Mouse (Mus musculus) hindbrain, embryonic 13.5 days (tissue): ENCODE results near the gene Eya4. TPM values are rescaled to one million over a fixed set of nuclear protein-coding genes. Genes with fewer than 3 reads are reported as not detected.
A peak's percentile ranks its signal among the peaks of the same experiment; 100 is the strongest.

Source experiments
- ATAC-seq: fragments of 200-750 bp; cut with Nextera tagmentation; 2 replicates; pipeline ENCODE4 v1.8.0; 2017; ENCODE audit warnings: moderate TSS enrichment; ENCODE audit not compliant: low FRiP score
- H3K27ac ChIP-seq: fragments of 300-500 bp; sonication (generic); 2 replicates; pipeline ENCODE4 v1.5.1; 2015; ENCODE audit warnings: inconsistent platforms, mild to moderate bottlenecking, moderate library complexity
- H3K27me3 ChIP-seq: fragments of 300-500 bp; sonication (generic); 2 replicates; pipeline ENCODE4 v1.6.1; 2015; ENCODE audit warnings: mild to moderate bottlenecking, inconsistent platforms
- H3K36me3 ChIP-seq: fragments of 300-500 bp; sonication (generic); 2 replicates; pipeline ENCODE4 v1.6.1; 2015; ENCODE audit warnings: mild to moderate bottlenecking, inconsistent platforms
- H3K4me1 ChIP-seq: fragments of 300-500 bp; sonication (generic); replicated peaks from 2 replicates; pipeline ENCODE4 v1.6.1; 2015; ENCODE audit warnings: inconsistent platforms
- H3K4me2 ChIP-seq: fragments of 300-500 bp; sonication (generic); 2 replicates; pipeline ENCODE4 v1.6.1; 2015; ENCODE audit warnings: inconsistent platforms, mild to moderate bottlenecking, moderate library complexity
- H3K4me3 ChIP-seq: fragments of 300-500 bp; sonication (generic); 2 replicates; pipeline ENCODE4 v1.5.1; 2015; ENCODE audit warnings: mild to moderate bottlenecking, inconsistent platforms
- H3K9ac ChIP-seq: fragments of 300-500 bp; sonication (generic); 2 replicates; pipeline ENCODE4 v1.6.1; 2015; ENCODE audit warnings: mild to moderate bottlenecking, inconsistent platforms
- H3K9me3 ChIP-seq: fragments of 300-500 bp; sonication (generic); 2 replicates; pipeline ENCODE4 v1.6.1; 2016; ENCODE audit warnings: inconsistent platforms
- WGBS: fragments of 180-500 bp; shearing (Covaris S2); methylation state at CpG from one replicate; pipeline ENCODE4 v1.1.7; 2015; 5-methylcytosine and 5-hydroxymethylcytosine counted together
- polyA plus RNA-seq: library from polyadenylated mRNA; unstranded; fragments of >200 nt; fragmentation: Nextera tagmentation; extraction: Ambion mirVana; gene quantifications from 2 replicates; pipeline ENCODE4 v1.2.1, GENCODE M21; 2015

The Eya4 gene
- polyA plus RNA-seq: 1.2 TPM in 2 replicates

DNA sequence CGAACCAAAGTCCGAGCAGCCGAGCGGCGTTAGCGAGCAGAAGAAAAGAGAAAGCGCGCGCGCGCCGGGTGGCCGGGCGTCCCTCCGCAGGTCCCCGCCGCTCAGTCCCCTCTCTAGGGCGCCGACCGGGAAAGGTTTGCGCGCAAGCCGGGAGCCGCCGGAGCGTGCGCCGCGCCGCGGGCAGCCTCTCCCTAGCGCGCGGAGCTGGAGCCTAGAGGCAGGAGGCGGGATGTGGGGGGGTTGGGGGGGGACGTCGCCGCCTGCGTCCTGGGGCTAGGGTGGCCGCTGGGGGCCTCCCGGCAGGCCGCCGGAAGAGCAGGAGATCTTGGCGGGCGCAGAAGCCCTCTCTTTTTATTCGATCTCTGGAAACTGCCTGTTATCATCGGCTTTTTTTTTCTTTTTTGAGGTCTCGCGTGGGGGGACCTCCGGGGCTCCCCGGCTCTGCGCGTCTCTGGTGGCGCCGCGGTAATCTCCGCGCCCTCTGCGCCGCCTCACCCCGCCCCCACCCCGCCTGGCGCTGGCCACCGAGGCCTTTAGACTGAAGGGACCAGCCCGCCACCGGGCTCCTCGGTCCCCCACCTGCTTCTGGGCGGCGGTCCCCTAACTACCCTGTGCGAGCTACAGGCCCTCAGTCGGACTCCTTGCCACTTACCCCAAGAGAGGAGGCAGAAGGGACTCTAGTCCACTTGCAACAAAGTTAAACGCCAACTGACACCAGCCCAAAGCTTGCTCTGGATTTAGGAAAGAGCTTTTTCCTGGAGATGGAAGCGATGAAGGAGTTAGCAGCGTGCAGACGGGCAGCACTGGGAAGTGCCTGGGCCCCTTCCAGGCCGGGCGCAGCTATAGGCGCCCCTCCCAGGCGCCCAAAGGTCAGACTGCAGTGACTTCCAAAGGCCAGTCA, at the start of gene Eya4:
Gene Eya4 (minus strand): TSS at position 776 of the 901 bp plus-strand sequence.
- peak; percentile 89 for ATAC-seq
- under 1% methylated on average over 56 of the region's 79 CpGs for WGBS

DNA sequence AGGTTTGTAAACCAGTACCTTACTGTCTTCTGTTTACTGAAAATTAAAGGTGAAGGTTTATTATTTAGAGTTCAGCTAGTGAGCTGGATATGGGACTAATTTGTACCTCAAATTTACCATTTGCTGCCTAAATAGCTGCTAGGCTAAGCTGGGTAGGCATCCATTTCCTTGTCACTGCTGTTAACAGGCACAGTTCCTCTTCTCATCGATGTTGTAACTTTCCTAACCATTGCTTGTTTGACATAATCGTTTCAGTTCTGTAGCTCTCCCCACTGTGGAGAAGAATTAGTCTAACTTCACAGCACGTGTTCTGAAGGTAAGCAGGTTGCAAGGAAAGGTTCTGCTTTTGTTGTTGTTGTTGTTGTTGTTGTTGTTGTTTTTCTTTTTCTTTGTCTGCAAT, 44.8 kb upstream of the Eya4 start:
- no peaks in the 10 kb centered on the region for H3K36me3 ChIP-seq
- H3K9me3 ChIP-seq: no peaks in the 10 kb centered on the region
- no peak overlapping the region for H3K4me2 ChIP-seq
- H3K4me3 ChIP-seq: no peak overlapping the region
- no peak overlapping the region for H3K9ac ChIP-seq
- ATAC-seq: no peak
- H3K4me1 ChIP-seq: no peaks in the 10 kb centered on the region
- 87% methylated on average over 3 of the region's 3 CpGs for WGBS
- no peaks in the 10 kb centered on the region for H3K27me3 ChIP-seq
- no peak overlapping the region for H3K27ac ChIP-seq

More for the DNA sequence above, at the start of gene Eya4:
- H3K27me3 ChIP-seq: peaks cover 34% of the 10 kb centered on the region
- peaks cover 24% of the 10 kb centered on the region for H3K4me1 ChIP-seq
- H3K36me3 ChIP-seq: no peaks in the 10 kb centered on the region
- H3K4me3 ChIP-seq: peak within 1 kb of the TSS; percentile 58
- peak within 1 kb of the TSS; percentile 91 for H3K4me2 ChIP-seq
- peak within 1 kb of the TSS; percentile 72 for H3K9ac ChIP-seq
- H3K9me3 ChIP-seq: no peaks in the 10 kb centered on the region
- H3K27ac ChIP-seq: 0 out of 2 replicates have a peak within 1 kb of the TSS, but pooled peaks have one; percentile 8

DNA sequence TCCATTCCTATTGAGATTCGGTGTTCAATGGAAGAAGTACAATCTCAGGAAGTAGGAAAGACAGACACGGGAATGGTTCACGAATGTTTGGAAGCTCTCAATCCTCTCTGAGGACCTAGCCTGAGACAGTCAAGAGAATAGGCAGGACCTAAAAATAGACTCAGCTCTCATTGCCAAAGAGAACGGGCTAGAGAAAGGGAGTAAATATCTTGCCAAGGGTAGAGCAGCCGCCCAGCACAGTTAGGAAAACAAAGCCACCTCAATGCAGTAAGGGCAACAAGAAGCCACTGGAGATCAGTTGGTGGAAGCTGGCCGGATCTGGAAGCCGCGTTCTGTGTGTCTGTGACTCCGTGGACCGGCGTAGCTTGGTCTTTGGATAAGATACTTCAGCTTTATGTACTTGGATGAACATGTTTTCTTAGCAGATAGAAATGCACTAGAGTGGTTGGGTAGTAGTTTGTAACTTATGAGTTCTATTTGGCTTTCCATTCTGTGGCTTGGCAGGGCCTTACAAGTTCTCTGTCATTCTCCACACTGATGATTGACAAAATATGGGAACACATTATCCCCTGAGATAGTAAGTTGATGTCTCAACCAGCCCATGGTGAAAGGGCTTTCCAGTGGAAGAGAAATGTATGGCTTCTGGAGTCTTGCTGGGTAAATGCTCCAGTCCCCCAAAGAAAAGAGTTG, 44.1 kb upstream of the Eya4 start:
- 91% methylated on average over 11 of the region's 11 CpGs for WGBS
- no peaks in the 10 kb centered on the region for H3K9me3 ChIP-seq
- no peak overlapping the region for H3K4me2 ChIP-seq
- no peak overlapping the region for H3K4me3 ChIP-seq
- ATAC-seq: no peak
- H3K36me3 ChIP-seq: no peaks in the 10 kb centered on the region
- H3K27ac ChIP-seq: no peak overlapping the region
- no peaks in the 10 kb centered on the region for H3K4me1 ChIP-seq
- H3K27me3 ChIP-seq: no peaks in the 10 kb centered on the region
- no peak overlapping the region for H3K9ac ChIP-seq

DNA sequence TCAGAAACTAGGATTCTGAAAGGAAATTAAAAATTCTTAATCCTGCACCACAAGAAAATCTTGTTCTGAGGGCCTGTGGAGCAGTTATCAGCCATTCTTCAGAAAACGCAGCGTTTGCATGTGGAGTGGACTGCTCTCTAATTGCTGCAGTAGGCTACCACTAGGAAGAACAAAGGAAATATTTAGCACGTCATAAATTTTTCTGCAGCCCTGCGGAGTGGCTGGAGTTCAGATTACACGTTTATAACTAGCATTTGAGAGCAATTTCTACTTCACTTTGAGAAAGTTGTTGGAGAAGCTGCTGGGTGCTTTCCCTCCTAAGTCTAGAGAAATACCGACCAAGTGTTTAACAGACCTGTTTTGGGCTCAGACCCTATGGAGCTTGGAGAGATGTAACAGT, 43.6 kb upstream of the Eya4 start:
- WGBS: 77% methylated on average over 6 of the region's 6 CpGs
- Histone ChIP-seq H3K9me3 (no peaks in the 10 kb centered on the region), H3K4me1 (no peaks in the 10 kb centered on the region), H3K36me3 (no peaks in the 10 kb centered on the region), H3K9ac (no peak overlapping the region), H3K27ac (no peak overlapping the region), H3K27me3 (no peaks in the 10 kb centered on the region), H3K4me2 (no peak overlapping the region), H3K4me3 (no peak overlapping the region)
- no peak for ATAC-seq

DNA sequence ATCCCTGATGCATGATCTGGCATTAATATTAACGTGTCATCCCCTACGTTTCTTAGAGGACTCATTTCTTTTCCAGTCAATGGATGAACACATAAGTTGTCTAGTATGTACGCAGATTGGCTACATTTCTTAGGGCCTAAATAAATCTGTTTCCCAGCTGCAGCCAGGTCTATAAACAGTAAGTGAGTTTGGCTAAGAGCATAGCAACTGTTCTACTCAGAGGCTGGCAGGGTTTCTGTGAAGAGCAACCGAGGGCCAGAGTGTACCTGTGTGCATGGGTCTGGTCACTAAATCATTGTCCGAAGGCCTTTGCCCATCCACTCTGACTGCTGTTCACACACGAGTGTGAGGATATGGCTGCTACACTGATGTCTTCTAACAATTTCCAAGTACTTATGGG, 13.3 kb upstream of the Eya4 start:
- no peak overlapping the region for H3K4me3 ChIP-seq
- no peaks in the 10 kb centered on the region for H3K36me3 ChIP-seq
- no peak overlapping the region for H3K9ac ChIP-seq
- no peaks in the 10 kb centered on the region for H3K27me3 ChIP-seq
- no peaks in the 10 kb centered on the region for H3K9me3 ChIP-seq
- H3K4me1 ChIP-seq: no peaks in the 10 kb centered on the region
- no peak overlapping the region for H3K27ac ChIP-seq
- WGBS: 89% methylated on average over 6 of the region's 6 CpGs
- no peak for ATAC-seq
- no peak overlapping the region for H3K4me2 ChIP-seq

DNA sequence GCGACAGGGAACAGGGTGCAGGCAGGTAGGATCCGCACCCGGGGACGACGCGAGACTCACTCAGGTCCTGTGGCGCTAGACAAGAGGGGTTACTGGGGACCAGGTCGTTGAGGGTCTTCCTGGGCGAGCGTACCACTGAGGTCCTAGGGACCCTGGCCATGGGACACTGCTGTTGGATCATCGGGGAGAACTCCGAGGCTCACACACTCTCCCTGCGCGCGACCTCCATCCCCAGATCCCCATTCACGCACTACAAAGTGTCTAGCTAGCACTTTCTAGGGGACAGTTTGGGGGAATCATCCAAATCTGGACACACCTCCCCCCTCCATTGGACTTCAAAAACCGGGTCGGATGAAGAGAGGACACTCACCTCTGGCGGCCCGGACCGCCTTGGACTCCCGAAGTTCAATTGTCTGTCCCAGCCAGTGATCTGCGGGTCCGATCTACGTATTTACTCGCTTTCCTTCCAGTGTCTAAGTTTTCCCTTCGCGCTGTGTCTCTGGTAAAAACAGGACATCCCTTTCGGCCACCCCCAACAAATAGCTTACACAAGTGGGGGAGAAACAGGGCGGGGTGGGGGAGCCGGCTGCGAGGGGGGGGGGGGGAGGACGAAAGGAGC, 1.1 kb downstream of the Eya4 start:
- ATAC-seq: peak; percentile 40
- WGBS: under 1% methylated on average over 29 of the region's 33 CpGs
- H3K9ac ChIP-seq: peak overlapping the region; percentile 72
- peak overlapping the region; percentile 91 for H3K4me2 ChIP-seq
- no peaks in the 10 kb centered on the region for H3K36me3 ChIP-seq
- peaks cover 24% of the 10 kb centered on the region for H3K4me1 ChIP-seq
- peak overlapping the region; percentile 58 for H3K4me3 ChIP-seq
- H3K9me3 ChIP-seq: no peaks in the 10 kb centered on the region
- peaks cover 34% of the 10 kb centered on the region for H3K27me3 ChIP-seq
- H3K27ac ChIP-seq: no peak overlapping the region

DNA sequence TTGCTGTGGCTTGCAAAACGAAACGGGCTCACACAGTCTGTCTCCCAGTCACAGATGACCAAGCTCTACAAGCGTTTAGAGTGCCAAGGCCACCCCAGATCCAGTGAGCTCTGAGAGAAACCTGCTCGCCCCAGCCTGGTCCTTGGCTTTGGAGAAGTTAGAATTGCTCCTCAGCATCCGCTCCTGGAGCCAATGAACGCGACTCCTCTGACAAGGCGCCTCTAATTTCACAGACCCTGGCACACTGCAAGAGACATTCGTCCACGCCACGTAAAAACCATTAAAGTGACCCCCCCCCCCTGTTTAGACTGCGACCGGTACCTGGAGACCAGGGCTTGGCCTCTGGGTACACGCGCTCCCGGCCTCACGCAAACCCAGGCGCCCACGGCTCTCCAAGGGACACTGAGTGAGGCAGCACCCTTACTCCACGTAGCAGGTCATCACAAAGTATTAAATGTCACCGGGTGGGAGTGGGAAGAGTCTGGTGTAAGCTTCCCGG, 1.6 kb downstream of the Eya4 start:
- Histone ChIP-seq H3K4me2 (peak overlapping the region; percentile 91), H3K4me1 (peaks cover 24% of the 10 kb centered on the region), H3K9me3 (no peaks in the 10 kb centered on the region), H3K4me3 (peak overlapping the region; percentile 58), H3K9ac (peak overlapping the region; percentile 72), H3K27me3 (peaks cover 34% of the 10 kb centered on the region), H3K27ac (no peak overlapping the region), H3K36me3 (no peaks in the 10 kb centered on the region)
- peak; percentile 16; the same call in 1 of the 2 replicates for ATAC-seq
- under 1% methylated on average over 22 of the region's 22 CpGs for WGBS

DNA sequence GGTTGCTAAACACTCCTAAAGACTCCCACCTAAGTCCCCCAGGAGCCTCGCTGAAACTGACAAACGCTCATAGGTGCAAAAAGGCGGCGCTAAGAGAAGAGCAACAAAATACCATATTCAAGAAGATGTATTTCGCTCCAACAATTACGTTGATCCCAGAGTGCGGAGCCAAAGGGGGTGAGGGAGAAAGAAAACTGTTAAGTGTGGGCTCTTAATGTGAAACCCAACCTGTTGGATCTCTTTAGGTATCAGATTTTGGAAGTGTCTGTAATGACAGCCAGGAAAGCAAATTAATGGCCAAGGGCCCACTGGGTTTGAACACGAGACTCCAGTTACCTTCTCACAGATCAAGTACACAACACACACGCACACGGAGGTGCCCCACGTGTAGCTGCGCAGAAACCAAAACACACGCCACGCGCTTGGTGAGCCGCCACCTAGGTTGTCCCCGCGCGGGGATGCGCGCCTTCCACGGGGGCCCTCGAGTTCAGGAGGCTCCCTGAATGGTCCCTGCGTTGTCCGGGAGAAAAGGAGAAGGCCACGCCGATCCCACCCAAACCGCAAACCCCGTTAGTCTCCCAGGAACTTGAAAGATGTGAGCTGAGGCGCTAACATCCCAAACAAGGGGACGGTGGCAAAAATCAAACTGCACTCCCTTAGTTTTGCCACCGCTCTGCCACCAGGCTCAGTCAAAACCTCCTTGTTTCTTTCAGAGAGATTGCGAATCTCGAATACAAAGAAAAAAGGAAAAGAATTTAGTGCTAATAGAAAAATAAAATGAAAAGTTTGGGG, 2.3 kb downstream of the Eya4 start:
- H3K27me3 ChIP-seq: peaks cover 34% of the 10 kb centered on the region
- H3K4me1 ChIP-seq: peaks cover 24% of the 10 kb centered on the region
- under 1% methylated on average over 34 of the region's 34 CpGs for WGBS
- ATAC-seq: no peak
- H3K4me3 ChIP-seq: peak overlapping the region; percentile 58
- no peaks in the 10 kb centered on the region for H3K9me3 ChIP-seq
- peak overlapping the region; percentile 91 for H3K4me2 ChIP-seq
- H3K27ac ChIP-seq: no peak overlapping the region
- H3K36me3 ChIP-seq: no peaks in the 10 kb centered on the region
- peak overlapping the region; percentile 72; the same call in 1 of the 2 replicates for H3K9ac ChIP-seq

DNA sequence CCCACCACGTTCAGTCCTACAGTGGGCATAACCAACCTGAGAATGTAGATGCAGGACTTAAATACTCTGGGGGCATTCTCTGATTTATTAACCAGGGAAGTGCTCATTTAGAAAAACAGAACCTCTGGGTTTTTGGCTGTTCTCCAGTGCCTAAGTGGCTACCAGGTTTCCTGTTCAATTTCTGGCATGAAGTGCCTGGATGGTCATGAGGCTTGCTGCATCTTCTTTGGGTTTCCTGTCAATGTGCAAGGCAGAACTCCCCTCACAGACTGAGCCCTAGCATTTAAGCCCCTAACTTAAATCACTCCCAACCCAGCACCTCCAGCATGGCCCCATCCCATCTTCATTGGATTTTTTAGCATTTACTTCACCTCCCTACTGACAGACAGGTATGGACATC, 13.3 kb downstream of the Eya4 start:
- Histone ChIP-seq H3K27me3 (no peaks in the 10 kb centered on the region), H3K36me3 (no peaks in the 10 kb centered on the region), H3K9ac (no peak overlapping the region), H3K9me3 (no peaks in the 10 kb centered on the region), H3K27ac (no peak overlapping the region), H3K4me2 (no peak overlapping the region), H3K4me1 (no peaks in the 10 kb centered on the region; the same call in 1 of the 2 replicates), H3K4me3 (no peak overlapping the region)
- no peak for ATAC-seq
- 75% methylated on average over 1 of the region's 1 CpGs for WGBS

DNA sequence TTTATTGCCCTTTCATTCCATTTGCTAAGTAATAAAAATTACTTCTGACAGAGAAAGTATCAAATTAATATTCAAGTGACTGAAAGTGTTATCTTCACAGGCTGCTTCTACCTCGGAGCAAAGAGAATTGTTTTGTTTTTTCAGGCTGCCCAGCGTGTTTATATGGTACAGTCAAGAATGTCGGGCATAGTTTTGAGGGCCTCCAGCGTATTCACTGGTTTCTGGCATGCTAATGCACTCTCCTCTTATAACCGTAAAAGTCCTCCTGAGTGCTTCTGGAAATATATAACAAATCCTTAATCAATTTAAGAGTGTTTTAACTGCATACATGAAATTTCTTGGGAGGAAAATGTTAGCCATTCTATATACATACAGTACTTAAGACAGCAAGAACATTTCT, 17.8 kb downstream of the Eya4 start:
- H3K27ac ChIP-seq: no peak overlapping the region
- no peak for ATAC-seq
- 70% methylated on average over 5 of the region's 5 CpGs for WGBS

DNA sequence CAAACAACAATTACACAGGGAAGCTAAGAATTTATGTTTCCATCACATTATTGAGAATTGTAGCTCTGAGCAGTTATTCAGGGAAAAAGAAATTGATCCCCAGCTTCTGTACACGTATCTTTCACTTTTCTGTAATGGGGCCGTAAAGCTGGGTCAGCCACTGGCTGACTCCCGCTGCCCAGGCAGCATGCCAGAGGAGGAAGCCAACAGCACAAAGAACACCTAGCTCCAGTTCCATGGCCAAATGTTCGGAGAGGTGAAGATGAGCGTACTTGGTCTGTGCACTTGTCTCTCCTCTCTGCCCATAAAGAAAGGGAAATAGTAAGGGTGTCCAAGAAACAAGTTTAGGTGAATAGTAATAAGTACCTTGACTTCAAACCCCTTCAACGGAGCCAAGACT, 22.9 kb downstream of the Eya4 start:
- Histone ChIP-seq H3K27ac (no peak overlapping the region), H3K36me3 (no peaks in the 10 kb centered on the region), H3K4me3 (no peak overlapping the region), H3K9ac (no peak overlapping the region), H3K4me2 (no peak overlapping the region), H3K9me3 (no peaks in the 10 kb centered on the region), H3K4me1 (no peaks in the 10 kb centered on the region), H3K27me3 (no peaks in the 10 kb centered on the region)
- ATAC-seq: no peak
- WGBS: 92% methylated on average over 6 of the region's 6 CpGs

More for the DNA sequence above, 17.8 kb downstream of the Eya4 start:
- Histone ChIP-seq H3K36me3 (no peaks in the 10 kb centered on the region), H3K4me2 (no peak overlapping the region), H3K9me3 (no peaks in the 10 kb centered on the region), H3K27me3 (no peaks in the 10 kb centered on the region), H3K4me3 (no peak overlapping the region), H3K9ac (no peak overlapping the region), H3K4me1 (no peaks in the 10 kb centered on the region)
